Mouse (Mus musculus) MEL-GATA-1-ER (cell line): ENCODE measurements around the gene Glis3.

Experiments used
- DNase-seq: peaks from one replicate; pipeline ENCODE4 v3.0.0-alpha.2; 2012; ENCODE audit warnings: low read depth; ENCODE audit errors: extremely low read depth

Glis3 gene

DNA sequence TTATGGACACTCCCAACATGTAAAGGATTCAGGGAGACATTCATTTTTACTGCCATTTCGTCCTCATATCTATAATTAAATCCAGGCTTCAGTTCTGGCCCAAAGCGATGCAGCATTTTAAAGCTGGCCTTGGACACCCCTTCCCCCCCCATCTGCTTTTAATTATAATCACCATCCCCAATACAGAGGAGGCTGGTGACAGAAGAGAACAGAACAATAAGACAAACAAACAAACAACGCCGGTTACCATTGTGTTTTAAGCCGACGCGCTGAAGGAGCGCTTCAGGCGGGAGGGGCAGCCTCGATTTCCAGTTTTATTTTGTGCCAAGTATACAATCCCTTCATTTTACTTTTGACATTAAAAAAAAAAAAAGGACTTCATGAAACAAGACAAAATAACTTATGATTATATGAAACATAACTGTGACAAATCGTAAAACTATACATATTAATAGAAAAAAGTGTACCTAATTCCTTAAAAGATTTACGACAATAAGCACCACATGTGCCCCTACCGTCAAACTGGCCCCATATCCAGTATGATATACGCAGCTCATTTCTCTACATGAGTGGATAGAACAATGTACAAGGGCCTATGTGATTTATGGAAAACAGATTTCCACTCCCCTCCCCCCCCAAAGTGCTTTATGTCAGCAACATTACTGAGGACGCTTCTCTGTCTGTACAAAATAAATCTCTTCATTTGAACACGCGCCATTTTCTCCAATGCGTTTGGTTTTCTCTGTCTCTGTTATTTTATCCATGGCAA lies 420.8 kb downstream of the Glis3 start:
- no peak for DNase-seq

- DNase-seq: no peak
Observed at GRCm38 (mm10) chr19:28258480-28258879, 421.4 kb downstream of the Glis3 start.

DNA sequence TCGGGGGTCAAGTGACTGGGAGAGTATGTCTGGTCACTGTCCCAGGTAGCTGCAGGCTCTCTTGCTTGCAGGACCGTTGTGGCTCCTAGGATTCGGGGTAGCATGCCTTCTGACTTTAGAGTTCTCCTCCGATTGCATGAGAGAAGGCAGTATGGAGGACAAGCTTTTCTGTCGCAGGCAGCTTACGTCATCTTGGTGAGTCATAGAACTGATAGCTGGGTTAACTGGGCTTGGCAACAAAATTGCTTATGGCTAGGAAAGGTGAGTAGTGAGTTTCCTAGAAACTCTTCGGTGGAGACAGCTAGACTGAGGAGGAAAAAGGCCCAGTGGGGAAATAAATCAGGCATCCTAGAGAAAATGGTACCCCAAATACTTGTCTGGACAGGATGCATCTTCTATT lies 432.5 kb downstream of the Glis3 start:
- no peak for DNase-seq

GRCm38 (mm10) chr19:28246186-28246585 lies 433.7 kb downstream of the Glis3 start:
- DNase-seq: no peak

- no peak for DNase-seq
Observed at GRCm38 (mm10) chr19:28238073-28238472, 441.8 kb downstream of the Glis3 start.

DNA sequence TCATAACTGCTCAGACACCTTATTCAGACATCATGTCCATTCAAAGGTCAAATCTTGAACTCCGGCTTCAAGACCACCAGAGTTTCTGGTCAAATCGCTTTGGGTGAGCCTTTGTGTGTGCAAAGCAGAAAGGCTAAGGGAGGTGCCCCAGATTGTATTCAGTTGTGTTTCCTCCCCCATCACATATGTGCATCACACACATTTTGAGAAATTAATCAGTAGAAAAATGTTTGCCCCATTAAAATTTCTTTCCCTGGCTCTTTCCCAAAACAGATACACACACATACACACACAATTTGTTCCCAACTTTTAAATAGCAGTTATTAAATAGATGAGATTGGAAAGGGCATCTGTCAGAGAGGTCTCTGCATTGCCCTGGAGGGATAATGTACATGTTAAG lies 442.3 kb downstream of the Glis3 start:
- no peak for DNase-seq

DNA sequence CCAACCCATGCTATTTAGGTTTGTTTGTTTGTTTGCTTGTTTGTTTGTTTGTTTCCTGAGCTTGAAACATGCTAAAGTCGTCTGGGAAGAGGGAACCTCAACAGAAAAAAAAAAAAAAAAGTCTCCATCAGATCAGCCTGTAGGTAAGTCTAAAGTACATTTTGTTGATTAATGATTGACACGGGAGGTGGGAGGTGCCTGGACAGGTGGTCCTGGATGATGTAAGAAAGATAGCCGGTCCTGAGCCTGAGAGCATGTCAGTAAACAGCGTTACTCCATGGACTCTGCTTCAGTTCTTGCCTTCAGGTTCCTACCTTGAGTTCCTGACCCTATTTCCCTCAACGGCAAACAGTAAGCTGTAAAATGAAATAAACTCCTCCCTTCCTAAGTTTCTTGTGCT lies 444.3 kb downstream of the Glis3 start:
- no peak for DNase-seq

DNA sequence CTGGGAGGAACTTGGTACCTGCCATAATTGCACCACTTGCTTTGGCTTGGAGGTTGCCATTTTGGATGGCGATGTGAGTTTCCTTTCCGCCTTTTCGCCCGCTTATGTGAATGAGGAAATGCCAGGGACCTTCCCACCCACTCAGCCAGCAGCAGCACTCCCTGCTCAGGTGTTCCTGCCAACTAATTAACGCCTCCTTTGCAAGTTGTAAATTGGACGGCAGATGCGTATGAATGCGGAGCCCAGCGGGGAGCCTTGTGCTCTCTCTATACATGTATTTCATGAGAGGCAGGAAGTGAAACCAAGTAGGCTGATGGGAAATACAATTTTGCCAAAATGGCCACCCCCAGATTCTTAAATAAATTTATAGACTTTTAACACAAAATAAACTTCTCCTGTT lies 444.8 kb downstream of the Glis3 start:
- DNase-seq: no peak

- DNase-seq: no peak
Observed at GRCm38 (mm10) chr19:28234676-28235075, 445.2 kb downstream of the Glis3 start.

DNA sequence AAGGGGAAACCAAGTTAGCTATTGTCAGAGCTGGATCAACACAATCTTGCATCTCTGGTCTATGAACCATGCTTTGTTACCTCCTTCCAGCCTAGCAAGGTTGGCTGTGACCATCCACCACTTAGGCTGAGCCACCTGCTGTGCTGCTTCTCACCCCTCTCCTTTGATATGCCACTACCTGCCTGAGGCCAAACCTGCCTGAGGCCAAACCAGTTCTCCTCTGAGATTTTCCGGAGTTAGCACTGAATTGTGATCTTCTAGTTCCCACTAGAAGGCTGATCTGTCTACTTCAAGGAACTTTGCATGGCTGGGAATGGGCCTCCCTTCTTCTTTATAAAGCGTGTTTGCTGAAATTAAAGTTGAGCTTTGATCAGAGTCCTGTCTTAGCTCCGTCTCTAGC lies 448.4 kb downstream of the Glis3 start:
- DNase-seq: no peak

GRCm38 (mm10) chr19:28227526-28227925 lies 452.4 kb downstream of the Glis3 start:
- no peak for DNase-seq

DNA sequence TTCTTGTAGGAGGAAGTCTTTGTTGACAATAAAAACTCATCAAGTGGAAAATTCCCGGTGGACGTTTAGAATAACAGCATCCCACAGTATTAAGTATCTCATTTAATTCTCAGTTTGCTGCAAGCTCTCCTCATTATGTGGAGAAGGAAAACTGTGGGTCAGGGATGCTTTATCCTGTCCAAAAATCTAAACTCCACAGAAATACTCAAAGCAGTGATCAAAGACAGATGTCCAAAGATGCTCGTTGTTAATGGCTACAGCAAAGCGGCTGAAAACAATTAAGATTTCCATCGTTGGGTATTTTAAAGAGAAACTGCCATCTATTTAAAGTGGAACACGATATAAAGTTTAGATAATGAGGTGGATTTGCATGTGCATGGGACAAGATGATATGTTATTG lies 454.2 kb downstream of the Glis3 start:
- no peak for DNase-seq

DNA sequence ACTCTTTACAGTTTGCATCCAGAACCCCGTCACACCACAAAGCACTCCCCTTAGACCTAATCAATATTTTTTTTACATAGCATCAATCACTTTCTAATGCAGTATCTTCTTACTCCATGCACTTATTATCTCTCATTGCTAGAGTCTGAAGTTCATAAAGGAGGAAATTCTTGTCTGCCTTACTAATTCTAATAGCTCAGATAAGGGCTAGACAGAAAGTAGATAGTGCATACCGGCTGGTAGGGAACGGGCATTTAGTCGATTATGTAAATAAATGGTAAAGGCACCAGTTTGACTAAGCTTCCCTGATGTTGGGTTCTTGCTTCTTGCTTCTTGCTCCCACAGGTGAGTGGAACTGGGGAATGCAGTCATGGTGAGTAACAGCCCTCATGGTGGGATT lies 468.2 kb downstream of the Glis3 start:
- DNase-seq: no peak
